Mouse (Mus musculus) ES-E14 (cell line): ENCODE results near the gene Rad54l2. TPM values are rescaled to one million over a fixed set of nuclear protein-coding genes. Genes with fewer than 3 reads are reported as not detected.
A peak's percentile ranks its signal among the peaks of the same experiment; 100 is the strongest.

Experiments
- DNase-seq: peaks from one replicate; pipeline ENCODE4 v3.0.0-alpha.2; 2013; ENCODE audit warnings: low read depth, low spot score
- H3K27ac ChIP-seq: 2 replicates; pipeline ENCODE4 v1.5.1; 2012; ENCODE audit warnings: low read depth, mild to moderate bottlenecking, low read length, moderate library complexity, mixed read lengths; ENCODE audit not compliant: poor library complexity, insufficient read depth, severe bottlenecking
- H3K36me3 ChIP-seq: 2 replicates; pipeline ENCODE4 v1.6.1; 2012; ENCODE audit warnings: mild to moderate bottlenecking, low read length, moderate library complexity, mixed read lengths; ENCODE audit not compliant: control insufficient read depth, poor library complexity, insufficient read depth, severe bottlenecking
- H3K4me1 ChIP-seq, 2 experiments: fragments of 150-350 bp in 1 of 2; sonication (generic) in 1 of 2; 2 replicates each; pipeline ENCODE4 v1.6.1; 2012; ENCODE audit warnings: low read length in 2 of 2, mild to moderate bottlenecking in 1 of 2, mixed read lengths in 1 of 2; ENCODE audit not compliant: control insufficient read depth in 2 of 2, insufficient read depth in 2 of 2, poor library complexity in 1 of 2
- H3K4me3 ChIP-seq, 2 experiments: fragments of 150-350 bp in 1 of 2; sonication (generic) in 1 of 2; 2 replicates each; pipeline ENCODE4 v1.5.1; 2012; ENCODE audit warnings: low read length in 2 of 2, low read depth in 1 of 2, mild to moderate bottlenecking in 1 of 2, mixed read lengths in 1 of 2; ENCODE audit not compliant: insufficient read depth in 1 of 2, poor library complexity in 1 of 2, severe bottlenecking in 1 of 2
- H3K9ac ChIP-seq: 2 replicates; pipeline ENCODE4 v1.6.1; 2012; ENCODE audit warnings: low read depth, mild to moderate bottlenecking, low read length, mixed read lengths; ENCODE audit not compliant: poor library complexity, insufficient read depth, severe bottlenecking
- H3K9me3 ChIP-seq: fragments of 150-350 bp; sonication (generic); 2 replicates; pipeline ENCODE4 v1.6.1; 2012; ENCODE audit warnings: low read depth, mild to moderate bottlenecking, low read length; ENCODE audit not compliant: control insufficient read depth, insufficient read depth
- CHD2 ChIP-seq: IDR thresholded peaks from 2 replicates; pipeline ENCODE4 v1.6.1; 2014; ENCODE audit warnings: mild to moderate bottlenecking, low read depth, low read length, inconsistent platforms
- HCFC1 ChIP-seq: IDR thresholded peaks from 2 replicates; pipeline ENCODE4 v1.6.1; 2012; ENCODE audit warnings: low read length, inconsistent platforms, borderline replicate concordance; ENCODE audit not compliant: insufficient read depth
- MAFK ChIP-seq: IDR thresholded peaks from 2 replicates; pipeline ENCODE4 v1.6.1; 2014; ENCODE audit warnings: mild to moderate bottlenecking, low read depth, low read length, inconsistent platforms; ENCODE audit not compliant: insufficient read depth
- ZC3H11A ChIP-seq: IDR thresholded peaks from 2 replicates; pipeline ENCODE4 v1.6.1; 2012; ENCODE audit warnings: low read depth, mild to moderate bottlenecking, inconsistent platforms, low read length, borderline replicate concordance
- ZNF384 ChIP-seq: IDR thresholded peaks from 2 replicates; pipeline ENCODE4 v1.6.1; 2012; ENCODE audit warnings: low read depth, low read length, inconsistent platforms
- in situ Hi-C, 2 experiments: fragments of 600-800 bp; cut with MboI; formaldehyde crosslinking; loops; one replicate each; pipeline ENCODE4 v1.15.1; 2025; ENCODE audit warnings: low sequenced_read_pairs in 2 of 2, inconsistent platforms in 1 of 2; ENCODE audit not compliant: unreplicated experiment in 2 of 2
- total RNA-seq: library from RNA; depleted of rRNA; stranded (reverse); fragments of 300-350 nt; gene quantifications from 2 replicates; pipeline ENCODE4 v1.2.3, GENCODE M21; 2012; rRNA removed

The Rad54l2 gene
- total RNA-seq = 20.5 and 21.4 TPM in 2 replicates

- peak within 1 kb of the TSS; percentile 1; the same call in 1 of the 2 replicates for H3K27ac ChIP-seq
- H3K36me3 ChIP-seq = no peaks in the 10 kb centered on the region
- peak; percentile 59 for DNase-seq
- peak; percentile 85 for TF ChIP-seq HCFC1
- TF ChIP-seq ZC3H11A = no peak
- peaks cover 2% of the 10 kb centered on the region in 2 experiments; a peak in 2 of 4 replicates for H3K4me1 ChIP-seq
- H3K9me3 ChIP-seq = no peaks in the 10 kb centered on the region
- in situ Hi-C loops = no loop called here
- peak within 1 kb of the TSS; percentile 85 to 87 for H3K4me3 ChIP-seq
- peak within 1 kb of the TSS; percentile 82 for H3K9ac ChIP-seq
Measured at GRCm38 (mm10) chr9:106788812-106789321, at the start of gene Rad54l2. Rad54l2 (minus strand) TSS chr9:106789194.

- H3K9ac ChIP-seq = peak overlapping the region; percentile 99
- H3K9me3 ChIP-seq = no peaks in the 10 kb centered on the region
- in situ Hi-C loops = no loop called here
- peak; percentile 90 for DNase-seq
- H3K4me1 ChIP-seq = peaks cover 0 to 2% of the 10 kb centered on the region in 2 experiments; a peak in 1 of 4 replicates
- H3K36me3 ChIP-seq = no peaks in the 10 kb centered on the region
- H3K27ac ChIP-seq = peak overlapping the region; percentile 97
- H3K4me3 ChIP-seq = peak overlapping the region; percentile 93 to 99
- TF ChIP-seq ZNF384 (peak; percentile 65; the same call in 1 of the 2 replicates), MAFK (no peak)
Measured at GRCm38 (mm10) chr9:106822381-106823104, 33.5 kb upstream of the Rad54l2 start.

- Histone ChIP-seq H3K9ac (peak within 1 kb of the TSS; percentile 99), H3K27ac (peak within 1 kb of the TSS; percentile 97), H3K36me3 (no peaks in the 10 kb centered on the region), H3K9me3 (no peaks in the 10 kb centered on the region), H3K4me3 (peak within 1 kb of the TSS; percentile 93 to 99), H3K4me1 (peaks cover 0 to 2% of the 10 kb centered on the region in 2 experiments; a peak in 1 of 4 replicates)
- peak; percentile 97 for DNase-seq
- TF ChIP-seq MAFK = no peak
- no peak for TF ChIP-seq CHD2
- no peak for TF ChIP-seq ZNF384
- TF ChIP-seq ZC3H11A = no peak
- TF ChIP-seq HCFC1 = peak; percentile 96
- in situ Hi-C loops = no loop called here
Measured at GRCm38 (mm10) chr9:106821618-106822380, 32.8 kb upstream of the Rad54l2 start, which contains the start of gene Dcaf1. Dcaf1 (plus strand) TSS chr9:106821874.

- H3K9ac ChIP-seq = peak overlapping the region; percentile 70; the same call in 1 of the 2 replicates
- peak overlapping the region; percentile 58 to 81 for H3K4me3 ChIP-seq
- in situ Hi-C loops = no loop called here
- DNase-seq = no peak
- no peaks in the 10 kb centered on the region for H3K36me3 ChIP-seq
- TF ChIP-seq HCFC1 (no peak), ZC3H11A (no peak), MAFK (no peak), CHD2 (no peak), ZNF384 (no peak)
- H3K4me1 ChIP-seq = peaks cover 0 to 2% of the 10 kb centered on the region in 2 experiments; a peak in 1 of 4 replicates
- H3K27ac ChIP-seq = no peak overlapping the region
- H3K9me3 ChIP-seq = no peaks in the 10 kb centered on the region
Measured at GRCm38 (mm10) chr9:106821050-106821617, 32.1 kb upstream of the Rad54l2 start.
